Mouse (Mus musculus): ENCODE data around the gene Zswim1.
"Not testable (repeated sequence)": the region's sequence is repeated elsewhere in the genome, so short reads cannot be mapped to it uniquely, and the experiment has no call there.

Gene Zswim1

DNA sequence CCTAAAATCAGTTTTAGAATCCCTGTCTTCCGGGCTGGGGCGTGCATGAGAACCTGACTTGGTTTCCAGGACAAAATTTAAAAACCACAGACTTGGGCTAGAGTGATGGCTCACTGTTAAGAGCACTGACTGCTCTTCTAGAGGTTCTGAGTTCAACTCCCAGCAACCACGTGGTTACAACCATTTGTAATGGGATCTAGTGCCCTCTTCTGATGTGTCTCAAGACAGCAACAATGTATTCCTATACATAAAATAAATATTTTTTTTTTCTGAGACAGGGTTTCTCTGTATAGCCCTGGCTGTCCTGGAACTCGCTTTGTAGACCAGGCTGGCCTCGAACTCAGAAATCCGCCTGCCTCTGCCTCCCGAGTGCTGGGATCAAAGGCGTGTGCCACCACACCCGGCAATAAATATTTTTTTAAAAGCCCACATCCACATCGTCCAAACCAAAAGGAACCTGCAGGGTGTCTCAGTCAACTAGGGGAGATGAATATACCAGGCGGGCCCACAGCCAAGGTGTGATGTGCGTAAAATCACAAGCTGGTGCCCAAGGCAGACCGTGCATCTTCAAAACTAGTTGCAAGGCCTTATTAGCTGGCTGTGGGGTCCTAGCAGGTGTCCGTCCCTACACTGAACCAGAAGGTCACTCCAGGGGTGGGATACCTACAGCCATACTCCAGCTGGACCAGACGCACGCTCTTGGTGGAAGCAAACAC lies 9.7 kb downstream of the Zswim1 start:
- no peak for DNase-seq

DNA sequence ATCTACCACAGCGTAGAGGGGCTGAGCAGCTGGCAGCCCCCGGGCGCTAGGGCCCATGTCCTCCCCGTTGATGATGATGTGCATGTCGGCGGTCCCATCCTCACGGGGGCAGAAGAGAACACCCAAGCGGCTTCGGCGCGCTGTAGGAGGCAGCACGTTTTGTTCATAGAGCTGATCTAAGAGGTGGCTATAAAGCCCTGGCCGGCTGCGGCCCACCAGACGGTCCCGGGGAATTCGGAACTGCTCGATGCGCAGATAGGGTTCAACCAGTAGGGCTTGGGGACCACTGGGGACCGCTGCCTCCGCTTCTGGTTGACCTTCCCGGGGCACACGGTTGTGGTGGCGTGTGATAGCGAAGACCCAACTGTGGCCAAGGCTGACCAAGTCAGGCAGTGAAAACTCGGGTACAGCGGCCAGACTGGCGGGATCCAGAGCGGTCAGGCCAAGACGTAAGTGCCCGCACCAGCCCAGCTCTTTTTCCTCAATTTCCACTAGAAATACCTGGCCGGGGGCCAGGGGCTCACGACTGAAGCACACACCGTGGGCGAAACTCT lies 10.3 kb downstream of the Zswim1 start, which contains the start of gene Ctsa:
Gene Ctsa (plus strand): TSS at position 126 of the 554 bp plus-strand sequence.
- DNase-seq = peak; percentile 76 to 87

DNA sequence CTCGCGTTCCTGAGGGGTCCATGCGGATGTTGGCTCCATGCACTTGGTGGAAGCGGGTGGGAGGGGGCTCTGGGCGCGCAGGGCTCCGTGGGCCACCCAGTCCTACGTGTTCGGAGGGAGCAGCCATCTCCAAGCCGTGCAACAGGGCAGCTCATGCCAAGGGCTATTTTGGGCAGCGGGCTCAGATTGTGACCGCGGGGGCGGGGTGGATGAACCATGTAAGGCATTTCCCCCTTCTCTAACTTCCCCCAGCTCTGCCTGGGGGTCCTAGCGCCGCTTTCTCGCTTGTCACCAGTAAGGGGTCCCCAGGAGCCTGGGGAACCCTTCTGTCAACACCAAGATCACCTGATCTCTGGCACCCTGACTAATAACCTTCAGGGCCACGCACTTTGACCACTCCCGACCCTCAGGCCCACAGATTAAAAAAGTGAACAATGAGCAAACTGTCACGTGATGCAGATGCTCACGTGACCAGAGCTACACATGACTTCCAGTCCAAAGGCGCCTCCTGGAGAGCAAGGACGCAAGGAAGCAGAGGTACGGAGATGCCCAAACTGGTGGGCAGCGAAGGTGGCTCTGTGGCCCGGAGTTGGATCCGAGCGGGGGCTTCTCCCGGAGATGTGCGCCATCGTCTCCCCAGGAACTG lies 11.0 kb downstream of the Zswim1 start, which contains the start of gene Neurl2:
Gene Neurl2 (minus strand): TSS at position 143 of the 646 bp plus-strand sequence.
- DNase-seq = peak; percentile 96 to 97

DNA sequence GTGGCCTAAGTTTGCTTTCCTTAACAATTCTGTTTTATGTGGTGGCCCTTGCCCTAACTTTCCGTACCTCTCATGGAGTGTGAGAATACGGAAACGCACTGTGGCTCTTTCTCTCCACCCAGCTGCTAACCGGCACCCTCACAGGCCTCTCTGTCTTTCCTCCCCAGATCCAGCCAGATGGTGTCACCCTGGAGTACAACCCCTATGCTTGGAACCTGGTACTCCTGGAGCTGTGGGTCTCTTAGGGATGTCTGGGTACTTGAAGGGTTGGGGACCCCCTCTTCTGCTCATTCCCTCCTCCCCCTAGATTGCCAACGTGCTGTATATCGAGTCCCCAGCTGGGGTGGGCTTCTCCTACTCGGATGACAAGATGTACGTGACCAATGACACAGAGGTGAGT lies 12.0 kb downstream of the Zswim1 start:
- peak; percentile 51 to 56 for DNase-seq

DNA sequence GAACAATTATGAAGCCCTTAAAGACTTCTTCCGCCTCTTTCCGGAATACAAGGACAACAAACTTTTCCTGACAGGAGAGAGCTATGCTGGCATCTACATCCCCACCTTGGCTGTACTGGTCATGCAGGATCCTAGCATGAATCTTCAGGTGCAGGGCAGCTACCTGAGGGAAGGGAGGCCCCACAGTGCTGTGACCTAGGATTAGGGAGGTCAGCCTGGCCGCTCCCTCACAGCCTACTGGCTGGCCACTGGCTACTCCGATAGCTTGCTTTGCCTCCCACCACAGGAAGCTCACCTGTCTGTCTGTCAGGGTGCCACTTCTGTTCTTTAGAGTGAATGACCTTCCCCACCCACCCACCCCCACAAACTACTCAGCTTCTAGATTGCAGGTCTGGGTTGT lies 12.7 kb downstream of the Zswim1 start:
- DNase-seq = no peak

DNA sequence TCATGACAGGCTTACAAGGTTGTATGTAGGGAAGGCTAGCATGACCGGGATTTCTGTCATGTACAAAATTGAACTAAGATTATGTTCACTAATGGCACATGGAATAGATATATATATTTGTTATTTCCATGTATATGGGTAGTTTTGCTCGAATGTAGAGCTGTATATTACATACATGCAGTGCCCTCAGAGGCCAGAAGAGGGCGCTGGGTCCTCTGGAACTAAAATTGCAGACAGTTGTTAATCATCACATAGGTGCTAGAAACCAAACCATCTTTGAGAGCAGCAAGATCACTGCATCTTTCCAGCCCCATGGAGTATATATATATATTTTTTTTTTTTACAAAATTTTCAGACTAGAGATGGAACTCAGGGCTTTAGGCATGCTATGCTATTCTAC lies 23.3 kb downstream of the Zswim1 start:
- peak in 1 of 2 experiments; percentile 53 for DNase-seq

DNA sequence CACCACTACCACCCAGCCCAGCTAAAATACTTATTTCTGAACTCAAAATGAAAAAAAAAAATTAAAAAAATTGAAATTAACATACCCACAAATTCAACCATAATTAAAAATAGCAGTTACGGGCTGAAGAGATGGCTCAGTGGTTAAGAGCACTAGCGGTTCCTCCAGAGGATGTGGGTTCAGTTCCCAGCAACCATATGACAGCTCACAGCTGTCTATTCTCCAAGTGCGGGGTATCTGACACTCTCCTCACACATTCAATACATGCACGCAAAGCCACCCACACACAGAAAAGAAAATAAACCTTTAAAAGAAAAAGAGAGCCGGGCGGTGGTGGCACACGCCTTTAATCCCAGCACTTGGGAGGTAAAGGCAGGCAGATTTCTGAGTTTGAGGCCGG lies 27.6 kb downstream of the Zswim1 start:
- DNase-seq = no peak

DNA sequence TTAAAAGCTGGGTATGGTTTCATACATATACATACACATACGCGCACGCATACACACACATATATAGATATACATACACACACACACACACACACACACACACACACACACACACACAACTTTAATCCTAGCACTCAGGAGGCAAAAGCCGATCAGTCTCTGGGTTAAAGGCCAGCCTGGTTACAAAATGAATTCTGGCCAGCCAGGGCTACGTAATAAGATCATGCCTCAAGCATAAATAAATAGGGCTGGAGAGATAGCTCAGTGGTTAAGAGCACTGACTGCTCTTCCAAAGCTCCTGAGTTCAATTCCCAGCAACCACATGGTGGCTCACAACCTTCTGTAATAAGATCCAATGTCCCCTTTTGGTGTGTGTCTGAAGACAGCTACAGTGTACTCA lies 33.1 kb downstream of the Zswim1 start:
- DNase-seq = not testable (repeated sequence)

DNA sequence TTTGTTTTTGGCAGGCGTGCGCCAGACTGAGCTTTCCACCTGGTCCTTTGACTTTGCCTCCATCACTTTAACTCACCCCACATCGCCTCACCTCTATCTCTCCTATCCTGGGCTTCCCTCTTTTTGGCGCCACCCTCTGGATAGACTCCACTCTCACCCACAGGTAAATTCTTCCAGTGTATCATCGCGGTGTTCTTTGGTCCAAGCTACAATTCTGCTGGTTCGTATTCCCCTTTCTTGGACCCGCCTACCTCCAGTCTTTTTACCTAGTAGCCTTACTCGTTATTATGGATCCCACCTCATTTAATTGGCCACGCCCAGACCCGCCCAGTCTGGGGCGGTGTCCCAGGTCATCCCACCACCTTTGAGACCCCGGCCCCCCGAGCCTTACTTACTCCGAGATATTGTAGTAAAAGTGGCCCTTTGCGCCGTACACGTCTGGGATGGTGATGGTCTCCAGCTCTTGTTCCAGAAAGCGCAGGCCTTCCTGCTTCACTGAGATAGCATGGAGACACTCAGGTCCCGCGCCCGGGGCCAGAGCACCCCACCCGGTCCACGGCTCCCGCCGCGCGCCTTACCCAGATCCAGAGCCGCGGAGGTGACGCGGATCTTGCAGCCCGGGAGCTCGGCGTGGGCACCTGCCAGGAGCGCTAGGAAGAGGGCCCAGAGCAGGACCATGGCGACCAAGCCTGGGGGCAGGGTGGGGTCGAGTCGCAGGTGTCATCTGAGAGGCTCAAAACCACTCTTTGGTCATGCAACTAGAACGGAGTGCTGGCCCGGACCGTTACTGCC lies 34.0 kb downstream of the Zswim1 start:
- peak in 1 of 2 experiments; percentile 33 for DNase-seq

DNA sequence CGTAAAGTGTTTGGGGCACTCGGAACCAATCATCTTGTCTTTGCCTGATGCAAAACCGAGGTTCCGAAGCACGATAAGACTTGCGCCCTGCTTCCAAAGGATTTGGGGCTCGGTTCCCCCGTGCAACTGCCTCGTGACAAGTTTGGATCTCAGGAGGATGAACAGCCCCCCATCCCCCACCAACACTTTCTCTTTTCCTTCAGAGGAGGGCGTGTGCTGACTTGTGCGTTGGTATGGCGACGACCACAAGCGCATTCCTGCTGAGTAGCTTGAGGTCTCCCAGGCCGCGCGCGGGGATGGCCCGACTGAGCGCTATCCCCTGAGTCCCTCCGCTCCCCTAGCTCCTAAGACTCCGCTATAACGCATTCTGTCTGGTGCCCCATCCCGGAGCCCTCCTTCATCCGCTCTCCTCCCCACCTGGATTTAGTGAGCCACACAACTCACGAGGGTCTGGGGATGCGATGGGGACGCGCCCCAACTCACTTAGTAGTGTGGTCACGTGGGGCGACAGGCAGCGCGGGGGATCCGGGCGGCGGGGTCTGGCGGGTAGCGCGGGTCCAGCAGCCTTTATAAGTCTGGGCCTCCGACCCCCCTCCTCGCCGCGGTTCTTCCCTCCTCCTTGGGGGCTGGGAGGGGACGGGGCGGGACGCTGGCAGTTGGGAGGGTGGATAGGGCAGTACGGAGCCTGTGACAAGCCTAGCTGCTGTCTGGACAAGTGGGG lies 34.8 kb downstream of the Zswim1 start, which contains the start of gene Pltp:
Gene Pltp (minus strand): TSS at position 611 of the 721 bp plus-strand sequence.
- DNase-seq = peak; percentile 38 to 67

DNA sequence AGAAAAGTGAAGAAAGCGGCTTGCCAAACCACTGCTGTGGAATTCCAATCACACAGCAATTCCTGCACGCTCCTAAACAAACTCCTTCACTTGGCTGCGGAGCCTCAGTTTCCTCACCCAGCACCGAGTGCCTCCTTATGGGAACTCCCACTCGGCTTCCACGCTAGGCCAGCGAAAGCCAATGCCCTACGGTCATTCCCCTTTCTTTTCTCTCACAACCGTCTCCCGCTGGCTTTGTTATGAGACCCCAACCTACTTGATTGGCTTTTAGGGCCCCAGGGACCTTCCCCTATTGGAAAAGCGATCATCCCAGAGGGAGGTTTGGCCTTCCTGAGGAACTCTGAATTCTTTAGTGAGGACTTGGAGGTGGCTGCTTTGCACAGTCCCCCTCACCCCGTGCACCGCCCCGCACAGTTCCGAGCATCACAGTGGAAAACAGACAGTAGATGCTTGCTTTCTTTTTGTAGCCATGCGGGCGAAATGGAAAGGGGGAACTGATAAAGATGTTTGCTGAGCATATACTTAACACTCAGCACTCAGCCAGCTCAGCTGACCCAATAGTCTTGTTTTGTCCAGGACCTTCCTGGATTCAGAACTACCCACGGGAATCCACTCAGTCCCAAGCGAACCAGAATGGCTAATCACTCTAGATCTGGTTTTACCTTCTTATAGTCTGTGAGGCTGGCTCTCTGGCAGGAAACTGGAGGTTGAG lies 35.5 kb downstream of the Zswim1 start:
- no peak for DNase-seq

DNA sequence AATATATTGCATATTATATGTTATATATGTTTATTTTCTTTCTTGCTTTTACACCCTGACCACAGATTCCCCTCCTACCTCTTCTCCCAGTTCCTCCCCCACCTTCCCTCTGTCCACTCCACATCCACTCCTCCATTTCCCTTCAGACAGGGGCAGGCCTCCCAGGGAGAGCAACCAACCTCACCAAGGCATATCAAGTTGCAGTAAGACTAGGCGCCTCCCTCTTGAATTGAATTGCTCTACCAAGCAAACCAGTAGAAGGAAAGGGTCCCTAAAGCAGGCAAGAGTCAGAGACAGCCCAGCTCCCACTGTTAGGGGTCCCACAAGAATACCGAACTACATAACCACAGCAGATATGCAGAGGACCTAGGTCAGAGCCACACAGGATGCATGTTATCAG lies 36.7 kb downstream of the Zswim1 start:
- no peak for DNase-seq

DNA sequence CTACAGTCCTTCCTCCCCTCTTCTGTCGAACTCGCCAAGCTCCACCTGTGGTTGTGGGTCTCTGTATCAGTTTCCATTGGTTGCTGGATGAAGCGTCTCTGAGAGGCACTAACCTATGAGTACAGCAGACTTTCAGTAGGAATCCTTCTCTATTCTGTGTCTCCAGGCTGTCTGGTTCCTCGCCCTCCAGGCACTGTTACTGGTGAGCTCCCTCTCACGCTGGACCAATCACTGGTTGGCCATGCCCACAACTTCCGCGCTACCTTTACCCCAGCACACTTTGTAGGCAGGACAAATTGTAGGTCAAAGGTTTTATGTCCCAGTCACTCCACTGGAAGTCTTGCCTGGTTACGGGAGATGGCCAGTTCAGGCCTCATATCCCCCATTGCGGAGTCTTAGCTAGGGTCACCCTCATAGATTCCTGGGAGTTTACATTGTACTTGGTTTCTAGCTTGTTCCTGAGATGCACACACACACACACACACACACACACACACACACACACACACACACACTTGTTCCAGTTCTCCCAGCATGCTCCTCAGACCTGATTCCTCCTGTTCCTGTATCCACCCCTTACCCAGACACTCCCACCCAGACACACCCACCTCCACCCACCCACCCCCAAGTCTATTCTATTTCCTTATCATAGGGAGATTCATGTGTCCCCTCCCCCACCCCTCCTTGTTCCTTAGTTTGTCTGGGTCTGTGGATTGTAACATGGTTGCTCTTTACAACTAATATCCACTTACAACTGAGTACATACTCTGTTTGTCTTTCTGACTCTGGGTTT lies 37.4 kb downstream of the Zswim1 start:
- peak; percentile 70 to 71 for DNase-seq

DNA sequence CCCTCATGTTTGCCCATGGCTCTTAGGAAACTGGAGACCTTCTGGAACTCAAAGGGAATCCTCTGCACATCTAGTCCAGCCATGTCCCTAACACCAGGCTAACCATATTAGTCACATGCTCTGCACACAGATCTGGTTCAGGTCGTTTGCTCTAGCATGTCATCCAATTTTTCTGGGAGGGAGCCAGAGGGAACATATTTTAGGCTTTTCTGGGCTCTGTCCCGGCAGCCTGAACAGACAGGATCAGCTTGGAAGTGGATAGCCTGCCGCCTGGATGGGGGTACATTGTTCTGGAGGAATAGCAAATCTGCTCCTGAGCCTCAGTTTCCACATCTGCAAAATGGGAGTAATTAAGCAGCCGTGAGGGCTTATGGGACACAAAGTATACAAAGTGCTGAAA lies 38.6 kb downstream of the Zswim1 start:
- no peak for DNase-seq

DNA sequence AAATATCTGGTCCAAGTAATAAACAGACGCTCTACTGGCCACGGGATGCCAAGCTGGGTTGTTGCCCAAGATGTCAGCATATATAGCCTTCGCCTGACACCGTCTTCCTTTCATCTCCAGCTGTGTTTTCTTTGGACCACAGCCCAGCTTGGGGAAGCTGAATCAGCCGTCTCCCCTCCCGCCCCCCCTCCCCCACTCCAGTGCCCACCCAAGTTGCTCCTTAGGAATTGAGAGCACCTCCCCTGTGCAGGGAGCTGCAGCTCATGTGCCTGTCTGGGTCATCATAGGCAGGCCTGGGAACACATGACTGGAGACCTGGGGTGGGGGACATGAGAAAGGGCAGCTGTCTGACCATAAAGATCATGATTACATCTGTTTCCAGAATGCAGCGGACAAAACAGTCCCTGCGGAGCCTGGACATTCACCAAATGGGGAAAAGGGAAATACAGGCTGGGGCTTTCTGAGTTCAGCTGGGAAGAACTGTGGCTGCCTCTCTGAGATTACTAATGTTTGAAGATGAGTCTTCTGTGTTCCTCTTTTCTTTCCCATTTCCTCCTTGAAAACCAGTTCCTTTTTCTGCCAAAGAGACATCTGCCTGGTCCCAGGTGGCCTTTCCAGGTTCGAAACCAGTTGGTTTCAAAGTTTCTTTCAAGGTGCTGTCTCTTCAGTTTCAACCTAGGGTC lies 39.8 kb downstream of the Zswim1 start:
- DNase-seq = peak; percentile 67 to 72

DNA sequence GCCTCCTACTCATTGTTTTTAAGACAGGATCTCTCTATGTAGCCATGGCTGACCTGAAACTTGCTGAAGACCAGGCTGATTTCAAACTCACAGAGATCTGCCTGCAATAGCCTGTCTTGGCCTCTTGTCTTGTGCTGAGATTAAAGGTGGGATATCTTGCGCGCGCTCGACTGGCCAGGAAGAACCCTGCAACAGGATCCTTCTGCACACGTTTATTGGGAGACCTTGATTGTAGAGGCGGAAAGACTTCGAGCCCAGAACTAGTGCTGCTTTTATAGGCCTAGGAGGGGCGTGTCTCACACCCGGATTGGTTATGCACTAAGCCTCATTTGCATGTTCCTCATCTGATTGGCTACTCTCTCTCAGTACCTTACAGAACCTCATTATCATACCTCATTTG lies 40.9 kb downstream of the Zswim1 start:
- not testable (repeated sequence) for DNase-seq

DNA sequence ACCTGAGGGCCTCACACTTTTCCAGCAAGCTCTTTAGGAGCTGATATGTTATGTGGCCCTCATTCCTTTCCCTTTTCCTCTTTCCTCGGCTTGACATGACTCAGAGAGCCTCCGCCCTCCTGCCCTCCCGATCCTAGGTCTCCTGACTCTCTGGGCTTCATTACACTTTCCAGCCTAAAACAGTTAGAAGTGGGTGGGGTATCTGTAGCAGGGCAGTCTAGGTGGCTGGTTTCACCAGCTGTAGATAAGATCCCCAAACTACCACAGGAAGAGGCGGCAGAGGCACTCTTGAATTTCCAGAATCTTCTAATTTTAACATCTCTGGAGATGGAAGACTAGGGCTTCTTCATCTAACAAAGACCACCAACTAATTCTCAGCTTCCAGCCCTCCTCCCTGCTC lies 42.1 kb downstream of the Zswim1 start:
- no peak for DNase-seq

DNA sequence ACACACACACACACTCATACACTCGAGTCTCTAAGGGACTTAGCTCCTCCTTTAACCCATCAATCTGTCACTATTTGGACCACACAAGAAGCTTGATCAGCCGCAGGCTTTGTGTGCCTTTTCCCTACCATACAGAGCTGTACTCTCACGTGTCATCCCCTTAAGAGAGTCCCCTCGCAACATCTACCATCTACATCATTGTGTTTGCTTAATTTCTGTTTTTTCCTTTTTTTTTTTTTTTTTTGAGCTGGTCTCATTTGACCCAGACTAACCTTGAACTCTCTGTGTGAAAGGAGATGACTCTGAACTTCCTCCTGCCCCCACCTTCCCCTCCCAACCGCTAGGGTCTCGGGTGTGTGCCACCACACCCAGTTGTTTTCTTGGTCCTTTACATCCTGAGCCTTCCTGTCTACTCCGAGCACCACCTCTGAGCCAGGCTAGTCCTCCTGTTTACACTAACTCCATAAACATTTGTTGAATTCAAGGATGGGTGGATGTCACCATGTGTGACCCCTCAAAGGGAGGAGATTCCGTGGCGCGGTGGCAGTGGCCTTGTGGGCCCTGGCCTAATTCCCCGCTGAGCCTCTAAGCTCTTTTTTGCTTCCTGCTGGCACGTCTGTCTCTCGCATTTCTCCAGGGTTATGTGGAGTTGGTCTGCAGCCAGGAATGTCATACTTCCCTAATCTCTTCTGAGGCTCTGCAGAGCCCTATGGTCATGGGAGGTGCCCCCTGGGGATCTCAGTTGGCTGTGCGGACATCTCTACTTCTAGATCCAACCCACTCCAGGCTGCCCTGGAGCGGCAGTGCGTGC lies 44.5 kb downstream of the Zswim1 start:
- peak; percentile 70 to 72 for DNase-seq

DNA sequence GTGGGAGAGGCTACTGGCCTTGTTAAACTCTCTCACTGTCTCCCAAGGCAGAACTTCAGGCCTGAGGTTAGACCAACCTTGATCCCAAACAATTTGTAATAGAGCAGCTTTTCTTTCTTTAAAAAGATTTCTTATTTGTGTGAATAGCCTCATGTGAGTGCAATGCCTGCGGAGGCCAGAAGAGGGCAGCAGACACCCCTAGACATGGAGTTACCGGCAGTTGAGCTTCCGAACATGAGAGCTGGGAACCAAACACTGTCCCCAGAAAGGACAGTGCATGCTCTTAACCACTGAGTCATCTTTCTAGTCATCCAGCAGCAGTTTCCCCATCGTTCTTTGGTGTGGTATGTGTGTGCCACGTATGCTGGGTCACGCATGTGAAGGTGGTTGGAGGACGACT lies 45.1 kb downstream of the Zswim1 start:
- peak in 1 of 2 experiments; percentile 56 for DNase-seq

Measured in kidney, postnatal 36 days (tissue).